Mouse (Mus musculus) stomach, postnatal 0 days (tissue): ENCODE measurements around the gene Lrrc8d.

ENCODE experiments used
- CTCF ChIP-seq: IDR thresholded peaks from 2 replicates; pipeline ENCODE4 v1.5.1; 2016; ENCODE audit warnings: antibody characterized with exemption, low read depth, mild to moderate bottlenecking, moderate library complexity
- EP300 ChIP-seq: optimal IDR thresholded peaks from 2 replicates; pipeline ENCODE3; 2016; ENCODE audit warnings: antibody characterized with exemption

GRCm38 (mm10) chr5:105675511-105675910, 24.3 kb upstream of the Lrrc8d start:
- TF ChIP-seq CTCF, result no peak
- TF ChIP-seq EP300, result no peak
